Mouse (Mus musculus): ENCODE data around the gene Pde4a.
"Not testable (repeated sequence)": the region's sequence is repeated elsewhere in the genome, so short reads cannot be mapped to it uniquely, and the experiment has no call there.

Pde4a gene

GRCm38 (mm10) chr9:21244428-21245112, 79.1 kb downstream of the Pde4a start:
- DNase-seq (ENCODE audit: low read depth, low spot score), result no peak

GRCm38 (mm10) chr9:21245113-21245487, 79.6 kb downstream of the Pde4a start:
- DNase-seq (ENCODE audit: low read depth, low spot score), result no peak

- DNase-seq (ENCODE audit: low read depth, low spot score), result no peak
Observed at GRCm38 (mm10) chr9:21246342-21246741, 80.8 kb downstream of the Pde4a start.

GRCm38 (mm10) chr9:21248326-21248725, 82.8 kb downstream of the Pde4a start, which contains the start of gene S1pr5:
Gene S1pr5, minus strand, starts transcription at chr9:21248443.
- DNase-seq (ENCODE audit: low read depth, low spot score), result no peak

- no peak for DNase-seq (ENCODE audit: low read depth, low spot score)
Observed at GRCm38 (mm10) chr9:21249629-21250508, 84.4 kb downstream of the Pde4a start.

GRCm38 (mm10) chr9:21250509-21250908, 85.0 kb downstream of the Pde4a start:
- no peak for DNase-seq (ENCODE audit: low read depth, low spot score)

GRCm38 (mm10) chr9:21251116-21251735, 85.7 kb downstream of the Pde4a start:
- no peak for DNase-seq (ENCODE audit: low read depth, low spot score)

- DNase-seq (ENCODE audit: low read depth, low spot score), result no peak
Observed at GRCm38 (mm10) chr9:21254690-21255089, 89.2 kb downstream of the Pde4a start.

GRCm38 (mm10) chr9:21256349-21256748, 90.8 kb downstream of the Pde4a start:
- DNase-seq (ENCODE audit: low read depth, low spot score), result not testable (repeated sequence)

GRCm38 (mm10) chr9:21260491-21261040, 95.1 kb downstream of the Pde4a start:
- DNase-seq (ENCODE audit: low read depth, low spot score), result no peak

GRCm38 (mm10) chr9:21261831-21262230, 96.3 kb downstream of the Pde4a start:
- DNase-seq (ENCODE audit: low read depth, low spot score), result no peak
